Mouse (Mus musculus) frontal cortex, adult (tissue): ENCODE measurements at regions not wholly inside any gene's neighbourhood (a gene's known extent, or its start where the extent isn't known, plus 50 kb on each side); places are given as distances from the start of the nearest gene placed in this dataset.
A peak's percentile ranks its signal among the peaks of the same experiment; 100 is the strongest.

Experiments used
- ATAC-seq: cut with Nextera tagmentation; 2 replicates; pipeline ENCODE4 v1.9.2; 2017; ENCODE audit warnings: mild to moderate bottlenecking, moderate library complexity, mixed read lengths; ENCODE audit not compliant: low TSS enrichment

- peak; percentile 88 for ATAC-seq
Observed at GRCm38 (mm10) chr1:159398643-159399042, 124.9 kb upstream of the Tnr start.

GRCm38 (mm10) chr1:159406317-159406716 is 117.3 kb upstream of the Tnr start:
- ATAC-seq: peak; percentile 76

GRCm38 (mm10) chr1:159406781-159407180 is 116.8 kb upstream of the Tnr start:
- ATAC-seq: no peak

- peak; percentile 83 for ATAC-seq
Observed at GRCm38 (mm10) chr1:159413374-159413773, 110.2 kb upstream of the Tnr start.

- ATAC-seq: no peak
Observed at GRCm38 (mm10) chr1:159415656-159416055, 107.9 kb upstream of the Tnr start.

GRCm38 (mm10) chr1:159417176-159417575 is 106.4 kb upstream of the Tnr start:
- ATAC-seq: no peak

GRCm38 (mm10) chr1:159419301-159419965 is 104.1 kb upstream of the Tnr start:
- ATAC-seq: no peak

- ATAC-seq: no peak
Observed at GRCm38 (mm10) chr1:159420189-159420588, 103.4 kb upstream of the Tnr start.

- peak; percentile 89 for ATAC-seq
Observed at GRCm38 (mm10) chr1:159423694-159424093, 99.9 kb upstream of the Tnr start.

GRCm38 (mm10) chr1:159429926-159430325 is 93.6 kb upstream of the Tnr start:
- ATAC-seq: no peak

- no peak for ATAC-seq
Observed at GRCm38 (mm10) chr1:159433521-159433920, 90.0 kb upstream of the Tnr start.

- ATAC-seq: no peak
Observed at GRCm38 (mm10) chr1:159440770-159441169, 82.8 kb upstream of the Tnr start.

GRCm38 (mm10) chr1:159444093-159444492 is 79.5 kb upstream of the Tnr start:
- 0 out of 2 replicates have a peak, but pooled peaks have one; percentile 8 for ATAC-seq

GRCm38 (mm10) chr1:159445465-159445864 is 78.1 kb upstream of the Tnr start:
- ATAC-seq: no peak

- ATAC-seq: peak; percentile 59; the same call in 1 of the 2 replicates
Observed at GRCm38 (mm10) chr1:159451462-159451861, 72.1 kb upstream of the Tnr start.

- no peak for ATAC-seq
Observed at GRCm38 (mm10) chr1:159460876-159461275, 62.7 kb upstream of the Tnr start.

- ATAC-seq: no peak
Observed at GRCm38 (mm10) chr1:159470941-159471340, 52.6 kb upstream of the Tnr start.
